Mouse (Mus musculus): ENCODE results near the gene Dse. TPM values are rescaled to one million over a fixed set of nuclear protein-coding genes. Genes with fewer than 3 reads are reported as not detected.

Dse gene
- polyA plus RNA-seq, 1 experiment from 2014 or later: 4.5 TPM

DNA sequence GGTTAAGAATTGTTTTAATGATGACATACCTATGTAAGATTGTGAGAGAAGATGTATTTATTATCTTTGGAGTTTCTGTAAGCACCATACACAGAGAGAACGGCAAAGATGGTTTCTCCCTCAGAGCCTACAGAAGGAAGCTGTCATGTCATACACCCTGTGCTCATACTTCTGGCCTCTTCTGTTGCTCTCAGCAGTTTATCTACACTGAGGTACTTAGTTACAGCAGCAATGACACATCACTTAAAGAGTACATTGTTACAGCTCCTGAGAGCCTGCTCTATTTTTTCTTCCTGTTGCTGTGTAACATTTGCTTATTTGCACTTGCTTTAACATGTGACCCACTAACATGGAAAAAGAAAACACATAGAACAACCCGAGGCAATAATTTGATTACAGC is 40.5 kb downstream of the Dse start:
- H3K4me1 ChIP-seq (replicated peaks; ENCODE audit: control insufficient read depth, insufficient read depth, low read length): no peaks in the 10 kb centered on the region
- H3K27me3 ChIP-seq (replicated peaks; ENCODE audit: control insufficient read depth, insufficient read depth, low read length): no peaks in the 10 kb centered on the region
- H3K9ac ChIP-seq (replicated peaks; ENCODE audit: low read depth, low read length): no peak overlapping the region
- H3K4me2 ChIP-seq (ENCODE audit: low read length): no peak overlapping the region
- no peak overlapping the region for H3K4me3 ChIP-seq (replicated peaks; ENCODE audit: low read length)
- no peak for ATAC-seq
- no peak overlapping the region for H3K27ac ChIP-seq (ENCODE audit: low read length)
- 88% methylated on average over 2 of the region's 2 CpGs for WGBS
- H3K9me3 ChIP-seq (ENCODE audit: control insufficient read depth, low read length): no peaks in the 10 kb centered on the region
- H3K36me3 ChIP-seq (ENCODE audit: control insufficient read depth, insufficient read depth): no peaks in the 10 kb centered on the region

DNA sequence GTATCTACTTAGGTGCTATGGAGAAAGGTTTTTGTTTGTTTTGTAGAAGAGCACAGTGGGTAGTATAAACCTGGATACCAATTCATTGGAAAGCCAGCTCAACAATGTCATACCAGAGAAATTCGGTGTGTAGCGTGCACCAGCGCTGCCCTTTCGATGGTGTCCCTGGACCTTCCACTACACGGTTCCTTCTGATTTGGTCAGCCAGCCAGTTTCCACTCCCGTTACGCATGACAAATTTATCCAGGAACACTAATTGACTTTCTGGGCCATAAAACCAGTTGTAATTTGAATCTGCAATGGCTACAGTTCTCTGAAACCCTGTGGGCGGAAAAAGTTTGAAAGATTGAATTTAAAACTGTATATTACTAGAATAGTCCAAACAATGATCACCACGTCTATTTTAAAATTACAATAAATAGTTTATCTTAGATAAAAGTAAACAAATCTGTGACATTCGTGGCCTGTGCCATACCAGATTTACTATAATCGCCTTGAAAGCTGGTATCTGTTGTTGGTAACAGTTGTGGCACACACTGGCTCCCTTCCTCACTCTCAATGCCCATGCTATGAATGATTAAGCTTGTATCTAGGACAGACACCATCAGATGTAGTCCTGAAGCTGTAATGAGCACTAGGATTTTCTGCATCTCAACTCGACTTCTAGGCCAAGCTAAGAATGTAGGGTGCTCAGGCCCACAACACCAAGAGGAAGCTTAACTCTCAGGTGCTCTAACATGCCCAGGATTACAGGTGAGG is 51.5 kb downstream of the Dse start:
- no peaks in the 10 kb centered on the region for H3K4me1 ChIP-seq (replicated peaks; ENCODE audit: control insufficient read depth, insufficient read depth, low read length)
- WGBS: 86% methylated on average over 12 of the region's 12 CpGs

GRCm38 (mm10) chr10:34151827-34152226 is 55.7 kb downstream of the Dse start:
- Histone ChIP-seq H3K9me3 (ENCODE audit: control insufficient read depth, low read length) (no peaks in the 10 kb centered on the region), H3K4me1 (replicated peaks; ENCODE audit: control insufficient read depth, insufficient read depth, low read length) (no peaks in the 10 kb centered on the region), H3K27me3 (replicated peaks; ENCODE audit: control insufficient read depth, insufficient read depth, low read length) (no peaks in the 10 kb centered on the region), H3K27ac (ENCODE audit: low read length) (no peak overlapping the region), H3K4me2 (ENCODE audit: low read length) (no peak overlapping the region), H3K36me3 (ENCODE audit: control insufficient read depth, insufficient read depth) (no peaks in the 10 kb centered on the region), H3K4me3 (replicated peaks; ENCODE audit: low read length) (no peak overlapping the region), H3K9ac (replicated peaks; ENCODE audit: low read depth, low read length) (no peak overlapping the region)
- ATAC-seq: no peak
- 85% methylated on average over 3 of the region's 3 CpGs for WGBS

More for the DNA sequence above, 51.5 kb downstream of the Dse start:
- no peaks in the 10 kb centered on the region for H3K9me3 ChIP-seq (ENCODE audit: control insufficient read depth, low read length)
- H3K27ac ChIP-seq (ENCODE audit: low read length): no peak overlapping the region
- no peak overlapping the region for H3K4me2 ChIP-seq (ENCODE audit: low read length)
- no peaks in the 10 kb centered on the region for H3K27me3 ChIP-seq (replicated peaks; ENCODE audit: control insufficient read depth, insufficient read depth, low read length)
- no peak overlapping the region for H3K9ac ChIP-seq (replicated peaks; ENCODE audit: low read depth, low read length)
- ATAC-seq: no peak
- H3K4me3 ChIP-seq (replicated peaks; ENCODE audit: low read length): no peak overlapping the region
- H3K36me3 ChIP-seq (ENCODE audit: control insufficient read depth, insufficient read depth): no peaks in the 10 kb centered on the region

DNA sequence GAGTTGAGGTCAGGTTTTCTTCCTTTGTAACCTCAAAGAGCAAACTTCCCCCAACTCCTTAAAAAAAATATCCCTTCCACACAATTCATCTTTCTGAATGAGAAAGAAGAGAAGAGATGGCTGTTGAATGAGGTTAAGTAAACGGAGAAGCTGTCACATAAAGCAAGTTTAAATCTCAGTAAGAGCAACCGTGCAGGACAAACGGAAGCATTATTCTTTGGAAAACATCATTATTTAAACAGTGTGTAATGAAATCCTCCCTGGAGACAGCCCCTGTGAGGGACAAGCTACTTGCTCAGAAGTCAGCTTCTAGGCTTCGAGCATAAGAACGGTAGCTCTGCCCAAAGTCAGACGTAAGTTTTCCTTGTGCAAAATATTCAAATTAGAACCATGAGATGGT is 57.1 kb downstream of the Dse start:
- no peak for ATAC-seq
- 37% methylated on average over 6 of the region's 6 CpGs for WGBS
- no peak overlapping the region for H3K4me2 ChIP-seq (ENCODE audit: low read length)
- H3K27ac ChIP-seq (ENCODE audit: low read length): no peak overlapping the region
- H3K27me3 ChIP-seq (replicated peaks; ENCODE audit: control insufficient read depth, insufficient read depth, low read length): no peaks in the 10 kb centered on the region
- no peaks in the 10 kb centered on the region for H3K36me3 ChIP-seq (ENCODE audit: control insufficient read depth, insufficient read depth)
- H3K4me3 ChIP-seq (replicated peaks; ENCODE audit: low read length): no peak overlapping the region
- no peaks in the 10 kb centered on the region for H3K4me1 ChIP-seq (replicated peaks; ENCODE audit: control insufficient read depth, insufficient read depth, low read length)
- H3K9ac ChIP-seq (replicated peaks; ENCODE audit: low read depth, low read length): no peak overlapping the region
- H3K9me3 ChIP-seq (ENCODE audit: control insufficient read depth, low read length): no peaks in the 10 kb centered on the region

GRCm38 (mm10) chr10:34149772-34150171 is 57.7 kb downstream of the Dse start:
- H3K9ac ChIP-seq (replicated peaks; ENCODE audit: low read depth, low read length): no peak overlapping the region
- H3K4me2 ChIP-seq (ENCODE audit: low read length): no peak overlapping the region
- H3K27ac ChIP-seq (ENCODE audit: low read length): no peak overlapping the region
- H3K4me3 ChIP-seq (replicated peaks; ENCODE audit: low read length): no peak overlapping the region
- 21% methylated on average over 3 of the region's 3 CpGs for WGBS
- no peak for ATAC-seq
- H3K27me3 ChIP-seq (replicated peaks; ENCODE audit: control insufficient read depth, insufficient read depth, low read length): no peaks in the 10 kb centered on the region
- H3K4me1 ChIP-seq (replicated peaks; ENCODE audit: control insufficient read depth, insufficient read depth, low read length): no peaks in the 10 kb centered on the region
- no peaks in the 10 kb centered on the region for H3K9me3 ChIP-seq (ENCODE audit: control insufficient read depth, low read length)
- no peaks in the 10 kb centered on the region for H3K36me3 ChIP-seq (ENCODE audit: control insufficient read depth, insufficient read depth)

DNA sequence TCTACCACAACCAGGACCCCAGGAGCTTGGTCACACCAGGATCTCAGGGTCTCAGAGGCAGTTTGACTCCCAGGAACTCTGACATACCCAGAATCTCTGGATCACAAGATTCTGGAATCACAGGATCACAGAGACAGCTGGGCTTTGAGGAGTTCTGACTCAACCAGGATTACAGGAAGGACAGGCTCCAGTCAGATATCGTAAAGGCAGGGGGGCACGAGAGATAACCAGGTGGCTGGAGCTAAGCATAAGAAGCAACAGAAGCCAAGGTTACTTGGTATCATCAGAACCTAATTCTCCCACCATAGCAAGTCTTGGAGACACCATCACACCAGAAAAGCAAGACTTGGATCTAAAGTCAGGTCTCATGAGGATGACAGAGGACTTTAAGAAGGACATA is 65.8 kb downstream of the Dse start:
- ATAC-seq: no peak
- H3K36me3 ChIP-seq (ENCODE audit: control insufficient read depth, insufficient read depth): no peaks in the 10 kb centered on the region
- H3K27ac ChIP-seq (ENCODE audit: low read length): no peak overlapping the region
- H3K9me3 ChIP-seq (ENCODE audit: control insufficient read depth, low read length): no peaks in the 10 kb centered on the region
- no peak overlapping the region for H3K9ac ChIP-seq (replicated peaks; ENCODE audit: low read depth, low read length)
- 92% methylated on average over 2 of the region's 2 CpGs for WGBS
- H3K4me2 ChIP-seq (ENCODE audit: low read length): no peak overlapping the region
- H3K27me3 ChIP-seq (replicated peaks; ENCODE audit: control insufficient read depth, insufficient read depth, low read length): no peaks in the 10 kb centered on the region
- H3K4me3 ChIP-seq (replicated peaks; ENCODE audit: low read length): no peak overlapping the region
- no peaks in the 10 kb centered on the region for H3K4me1 ChIP-seq (replicated peaks; ENCODE audit: control insufficient read depth, insufficient read depth, low read length)

DNA sequence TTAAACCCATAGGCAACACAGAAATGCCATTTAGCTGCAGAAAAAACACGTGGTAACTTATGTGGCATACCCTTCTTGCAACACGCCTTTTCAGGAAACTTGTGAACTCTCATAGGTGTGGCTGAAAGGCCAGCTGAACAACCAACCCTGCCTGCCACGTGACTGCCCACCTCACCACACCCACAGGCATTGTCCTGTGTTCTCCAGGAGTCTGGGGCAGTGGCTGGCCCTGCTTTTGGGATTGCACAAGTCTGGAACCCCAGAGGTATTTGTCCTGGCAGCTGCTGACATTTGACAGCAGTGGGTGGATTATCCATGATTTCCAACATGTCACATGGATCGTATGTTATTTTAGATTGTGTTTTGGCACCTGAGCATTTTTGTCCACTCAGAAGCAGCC is 67.7 kb downstream of the Dse start:
- Histone ChIP-seq H3K36me3 (ENCODE audit: control insufficient read depth, insufficient read depth) (no peaks in the 10 kb centered on the region), H3K9me3 (ENCODE audit: control insufficient read depth, low read length) (no peaks in the 10 kb centered on the region), H3K9ac (replicated peaks; ENCODE audit: low read depth, low read length) (no peak overlapping the region), H3K4me1 (replicated peaks; ENCODE audit: control insufficient read depth, insufficient read depth, low read length) (no peaks in the 10 kb centered on the region), H3K27ac (ENCODE audit: low read length) (no peak overlapping the region), H3K27me3 (replicated peaks; ENCODE audit: control insufficient read depth, insufficient read depth, low read length) (no peaks in the 10 kb centered on the region), H3K4me2 (ENCODE audit: low read length) (no peak overlapping the region), H3K4me3 (replicated peaks; ENCODE audit: low read length) (no peak overlapping the region)
- ATAC-seq: no peak
- WGBS: 70% methylated on average over 4 of the region's 4 CpGs

DNA sequence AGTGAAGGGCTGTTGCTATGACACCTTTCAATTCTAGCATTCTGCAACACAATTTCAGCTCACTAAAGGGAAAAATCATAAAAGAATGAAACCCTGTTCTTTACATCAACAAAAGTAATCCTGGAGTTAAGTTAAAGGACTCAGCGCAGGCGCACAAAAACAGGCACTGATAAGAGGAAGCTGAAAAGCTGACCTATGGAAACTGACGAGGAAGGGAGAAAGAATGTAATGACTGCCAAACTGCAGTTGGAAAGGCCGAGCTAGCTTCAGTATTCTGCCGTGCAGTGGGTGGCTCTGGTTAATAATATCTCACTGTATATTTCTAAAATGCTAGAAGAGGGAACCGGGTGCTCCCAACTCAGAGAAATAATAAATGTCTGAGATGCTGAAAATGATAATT is 69.5 kb downstream of the Dse start:
- H3K27me3 ChIP-seq (replicated peaks; ENCODE audit: control insufficient read depth, insufficient read depth, low read length): no peaks in the 10 kb centered on the region
- no peaks in the 10 kb centered on the region for H3K36me3 ChIP-seq (ENCODE audit: control insufficient read depth, insufficient read depth)
- H3K9me3 ChIP-seq (ENCODE audit: control insufficient read depth, low read length): no peaks in the 10 kb centered on the region
- H3K9ac ChIP-seq (replicated peaks; ENCODE audit: low read depth, low read length): no peak overlapping the region
- no peak overlapping the region for H3K27ac ChIP-seq (ENCODE audit: low read length)
- no peak overlapping the region for H3K4me3 ChIP-seq (replicated peaks; ENCODE audit: low read length)
- H3K4me1 ChIP-seq (replicated peaks; ENCODE audit: control insufficient read depth, insufficient read depth, low read length): no peaks in the 10 kb centered on the region
- H3K4me2 ChIP-seq (ENCODE audit: low read length): no peak overlapping the region
- ATAC-seq: no peak
- WGBS: 68% methylated on average over 6 of the region's 6 CpGs

- Histone ChIP-seq H3K4me3 (replicated peaks; ENCODE audit: low read length) (no peak overlapping the region), H3K9me3 (ENCODE audit: control insufficient read depth, low read length) (no peaks in the 10 kb centered on the region), H3K4me1 (replicated peaks; ENCODE audit: control insufficient read depth, insufficient read depth, low read length) (no peaks in the 10 kb centered on the region), H3K9ac (replicated peaks; ENCODE audit: low read depth, low read length) (no peak overlapping the region), H3K27me3 (replicated peaks; ENCODE audit: control insufficient read depth, insufficient read depth, low read length) (no peaks in the 10 kb centered on the region), H3K27ac (ENCODE audit: low read length) (no peak overlapping the region), H3K36me3 (ENCODE audit: control insufficient read depth, insufficient read depth) (no peaks in the 10 kb centered on the region), H3K4me2 (ENCODE audit: low read length) (no peak overlapping the region)
- ATAC-seq: no peak
- WGBS: 33% methylated on average over 6 of the region's 6 CpGs
Observed at GRCm38 (mm10) chr10:34136432-34136831, 71.1 kb downstream of the Dse start.

DNA sequence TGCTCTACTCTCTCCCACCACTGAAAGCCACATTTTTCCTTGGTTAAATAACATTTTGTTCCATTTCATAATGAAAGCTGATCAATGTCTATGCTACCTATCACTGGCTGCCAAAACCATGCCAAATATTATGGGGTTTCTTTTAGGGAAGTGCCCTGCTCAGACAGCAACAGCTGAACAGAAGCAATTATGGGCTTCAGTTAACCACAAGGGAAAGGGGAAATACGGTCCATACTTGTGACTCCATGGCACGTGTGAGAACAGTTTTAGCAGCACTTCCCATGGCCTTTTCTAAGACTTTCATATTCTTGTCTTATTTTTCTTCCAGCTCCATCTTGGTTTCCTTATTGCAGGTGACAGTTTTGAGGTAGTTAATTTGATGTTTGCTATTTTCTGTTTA is 76.2 kb downstream of the Dse start:
- Histone ChIP-seq H3K4me2 (ENCODE audit: low read length) (no peak overlapping the region), H3K4me3 (replicated peaks; ENCODE audit: low read length) (no peak overlapping the region), H3K9ac (replicated peaks; ENCODE audit: low read depth, low read length) (no peak overlapping the region), H3K27ac (ENCODE audit: low read length) (no peak overlapping the region), H3K36me3 (ENCODE audit: control insufficient read depth, insufficient read depth) (no peaks in the 10 kb centered on the region), H3K27me3 (replicated peaks; ENCODE audit: control insufficient read depth, insufficient read depth, low read length) (no peaks in the 10 kb centered on the region), H3K9me3 (ENCODE audit: control insufficient read depth, low read length) (no peaks in the 10 kb centered on the region), H3K4me1 (replicated peaks; ENCODE audit: control insufficient read depth, insufficient read depth, low read length) (0 out of 2 replicates have a peak, but pooled peaks cover 2% of the 10 kb centered on the region)
- 74% methylated on average over 2 of the region's 2 CpGs for WGBS
- no peak for ATAC-seq
